Mouse (Mus musculus) neural tube, embryonic 14.5 days (tissue): ENCODE measurements around the gene Fam89b. TPM values are rescaled to one million over a fixed set of nuclear protein-coding genes. Genes with fewer than 3 reads are reported as not detected.

Experiments used
- ATAC-seq: fragments of 200-750 bp; cut with Nextera tagmentation; 2 replicates; pipeline ENCODE4 v1.8.0; 2017; ENCODE audit warnings: low read depth, mild to moderate bottlenecking, moderate TSS enrichment, moderate library complexity
- H3K27ac ChIP-seq: fragments of 300-500 bp; sonication (generic); 2 replicates; pipeline ENCODE4 v1.5.1; 2014; ENCODE audit warnings: low read depth, mild to moderate bottlenecking, control low read depth, low read length, moderate library complexity, mixed read lengths
- H3K27me3 ChIP-seq: fragments of 300-500 bp; sonication (generic); 2 replicates; pipeline ENCODE4 v1.6.1; 2014; ENCODE audit warnings: low read length; ENCODE audit not compliant: control insufficient read depth, insufficient read depth
- H3K36me3 ChIP-seq: fragments of 300-500 bp; sonication (generic); 2 replicates; pipeline ENCODE4 v1.6.1; 2014; ENCODE audit warnings: low read length, mixed read lengths; ENCODE audit not compliant: control insufficient read depth, insufficient read depth
- H3K4me1 ChIP-seq: fragments of 300-500 bp; sonication (generic); 2 replicates; pipeline ENCODE4 v1.6.1; 2014; ENCODE audit warnings: low read length; ENCODE audit not compliant: control insufficient read depth, insufficient read depth
- H3K4me2 ChIP-seq: fragments of 300-500 bp; sonication (generic); 2 replicates; pipeline ENCODE4 v1.6.1; 2014; ENCODE audit warnings: mild to moderate bottlenecking, low read depth, low read length, control low read depth
- H3K4me3 ChIP-seq: fragments of 300-500 bp; sonication (generic); 2 replicates; pipeline ENCODE4 v1.5.1; 2014; ENCODE audit warnings: low read depth, low read length, control low read depth, mixed read lengths
- H3K9ac ChIP-seq: fragments of 300-500 bp; sonication (generic); replicated peaks from 2 replicates; pipeline ENCODE4 v1.6.1; 2014; ENCODE audit warnings: low read depth, mild to moderate bottlenecking, control low read depth, low read length, mixed read lengths
- H3K9me3 ChIP-seq: fragments of 300-500 bp; sonication (generic); 2 replicates; pipeline ENCODE4 v1.6.1; 2016; ENCODE audit warnings: low read length; ENCODE audit not compliant: control insufficient read depth
- WGBS: fragments of 180-500 bp; shearing (Covaris S2); extraction: QIAGEN DNeasy Blood & Tissue Kit; methylation state at CpG from one replicate; pipeline ENCODE4 v1.1.7; 2014; 5-methylcytosine and 5-hydroxymethylcytosine counted together
- polyA plus RNA-seq: library from polyadenylated mRNA; unstranded; fragments of >200 nt; fragmentation: Nextera tagmentation; extraction: Ambion mirVana; gene quantifications from 2 replicates; pipeline ENCODE4 v1.2.1, GENCODE M21; 2014

Fam89b gene
- polyA plus RNA-seq, 1 experiment from 2014 or later: 145 TPM

GRCm38 (mm10) chr19:5756991-5757636, 27.7 kb upstream of the Fam89b start:
- peak overlapping the region; percentile 16; the same call in 1 of the 2 replicates for H3K9ac ChIP-seq
- H3K27ac ChIP-seq: no peak overlapping the region
- 10% methylated on average over 36 of the region's 36 CpGs for WGBS
- H3K36me3 ChIP-seq: peaks cover 43% of the 10 kb centered on the region
- peak overlapping the region; percentile 24; the same call in 1 of the 2 replicates for H3K4me2 ChIP-seq
- H3K27me3 ChIP-seq: peaks cover 24% of the 10 kb centered on the region
- peaks cover 3% of the 10 kb centered on the region for H3K4me1 ChIP-seq
- ATAC-seq: peak; percentile 25; the same call in 1 of the 2 replicates
- H3K4me3 ChIP-seq: no peak overlapping the region
- no peaks in the 10 kb centered on the region for H3K9me3 ChIP-seq

DNA sequence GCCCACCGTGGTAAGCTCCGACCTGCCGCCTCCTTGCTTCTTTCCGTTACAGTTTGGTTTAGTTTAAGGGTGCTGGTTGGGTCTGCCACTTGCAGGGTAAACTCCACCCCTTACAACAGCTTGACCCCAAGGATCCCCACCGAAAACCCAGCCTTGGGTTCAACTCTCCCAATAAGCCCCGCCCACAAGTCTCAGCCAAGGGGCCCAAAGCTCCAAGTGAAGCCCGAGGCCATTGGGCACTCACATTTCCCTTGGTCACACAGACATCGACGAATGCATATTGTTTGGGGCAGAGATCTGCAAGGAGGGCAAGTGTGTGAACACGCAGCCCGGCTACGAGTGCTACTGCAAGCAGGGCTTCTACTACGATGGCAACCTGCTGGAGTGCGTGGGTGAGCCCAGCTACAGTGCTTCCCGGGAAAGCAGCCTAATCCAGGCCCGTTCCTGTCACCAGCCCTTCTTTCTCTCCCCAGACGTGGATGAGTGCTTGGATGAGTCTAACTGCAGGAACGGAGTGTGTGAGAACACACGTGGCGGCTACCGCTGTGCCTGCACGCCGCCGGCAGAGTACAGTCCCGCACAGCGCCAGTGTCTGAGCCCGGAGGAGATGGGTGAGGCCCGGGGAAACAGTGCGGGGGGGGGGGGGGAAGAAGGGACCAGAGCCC, 27.0 kb upstream of the Fam89b start:
- Histone ChIP-seq H3K9ac (no peak overlapping the region), H3K4me1 (peaks cover 3% of the 10 kb centered on the region), H3K4me2 (no peak overlapping the region; the same call in 1 of the 2 replicates), H3K27me3 (peaks cover 25% of the 10 kb centered on the region), H3K4me3 (no peak overlapping the region), H3K27ac (no peak overlapping the region), H3K36me3 (peaks cover 40% of the 10 kb centered on the region), H3K9me3 (no peaks in the 10 kb centered on the region)
- ATAC-seq: peak; percentile 65; the same call in 1 of the 2 replicates
- 10% methylated on average over 27 of the region's 29 CpGs for WGBS

GRCm38 (mm10) chr19:5751742-5752141, 22.3 kb upstream of the Fam89b start:
- ATAC-seq: no peak
- no peaks in the 10 kb centered on the region for H3K36me3 ChIP-seq
- WGBS: 7% methylated on average over 18 of the region's 20 CpGs
- H3K4me3 ChIP-seq: no peak overlapping the region
- H3K4me1 ChIP-seq: no peaks in the 10 kb centered on the region; the same call in 1 of the 2 replicates
- H3K4me2 ChIP-seq: no peak overlapping the region
- H3K9me3 ChIP-seq: no peaks in the 10 kb centered on the region
- peaks cover 28% of the 10 kb centered on the region for H3K27me3 ChIP-seq
- H3K27ac ChIP-seq: no peak overlapping the region
- no peak overlapping the region for H3K9ac ChIP-seq

DNA sequence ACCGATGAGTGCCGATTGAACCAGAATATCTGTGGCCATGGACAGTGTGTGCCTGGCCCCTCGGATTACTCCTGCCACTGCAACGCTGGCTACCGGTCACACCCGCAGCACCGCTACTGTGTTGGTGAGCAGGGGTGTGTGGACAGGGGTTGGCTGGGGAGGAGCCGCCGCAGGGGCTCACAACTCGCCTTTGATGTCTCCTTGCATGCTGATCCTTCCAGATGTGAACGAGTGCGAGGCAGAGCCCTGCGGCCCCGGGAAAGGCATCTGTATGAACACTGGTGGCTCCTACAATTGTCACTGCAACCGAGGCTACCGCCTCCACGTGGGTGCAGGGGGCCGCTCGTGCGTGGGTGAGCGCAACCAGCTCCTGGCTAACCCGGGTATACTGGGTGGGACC, 21.5 kb upstream of the Fam89b start:
- H3K9ac ChIP-seq: peak overlapping the region; percentile 18; the same call in 1 of the 2 replicates
- no peak overlapping the region for H3K4me2 ChIP-seq
- 6% methylated on average over 22 of the region's 22 CpGs for WGBS
- no peak overlapping the region for H3K27ac ChIP-seq
- ATAC-seq: no peak
- peaks cover 3% of the 10 kb centered on the region; the same call in 1 of the 2 replicates for H3K4me1 ChIP-seq
- H3K9me3 ChIP-seq: no peaks in the 10 kb centered on the region
- no peaks in the 10 kb centered on the region for H3K36me3 ChIP-seq
- peaks cover 28% of the 10 kb centered on the region for H3K27me3 ChIP-seq
- no peak overlapping the region for H3K4me3 ChIP-seq

DNA sequence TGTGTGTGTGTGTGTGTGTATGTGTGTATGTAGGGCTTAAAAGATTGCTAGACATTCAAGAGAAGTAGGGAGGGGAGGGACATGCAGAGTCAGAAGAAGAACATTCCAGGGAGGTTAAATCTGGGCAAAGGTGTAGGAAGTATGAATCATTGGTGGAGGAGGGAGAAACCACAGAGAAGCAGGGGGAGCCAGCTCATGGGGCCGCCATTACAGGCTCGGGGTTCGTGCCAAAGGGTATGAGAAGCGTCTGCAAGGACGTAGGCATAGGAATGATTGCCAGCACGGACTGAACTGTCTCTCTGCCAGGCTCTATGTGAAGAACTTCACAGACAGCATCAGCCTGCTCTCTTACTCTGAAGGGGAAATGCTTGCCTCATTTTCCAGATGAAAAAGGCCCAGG, 20.0 kb upstream of the Fam89b start:
- peaks cover 37% of the 10 kb centered on the region for H3K27me3 ChIP-seq
- no peak for ATAC-seq
- no peak overlapping the region for H3K9ac ChIP-seq
- H3K4me2 ChIP-seq: no peak overlapping the region
- H3K4me3 ChIP-seq: no peak overlapping the region
- no peaks in the 10 kb centered on the region for H3K36me3 ChIP-seq
- 80% methylated on average over 6 of the region's 6 CpGs for WGBS
- H3K4me1 ChIP-seq: peaks cover 10% of the 10 kb centered on the region; the same call in 1 of the 2 replicates
- no peak overlapping the region for H3K27ac ChIP-seq
- no peaks in the 10 kb centered on the region for H3K9me3 ChIP-seq

DNA sequence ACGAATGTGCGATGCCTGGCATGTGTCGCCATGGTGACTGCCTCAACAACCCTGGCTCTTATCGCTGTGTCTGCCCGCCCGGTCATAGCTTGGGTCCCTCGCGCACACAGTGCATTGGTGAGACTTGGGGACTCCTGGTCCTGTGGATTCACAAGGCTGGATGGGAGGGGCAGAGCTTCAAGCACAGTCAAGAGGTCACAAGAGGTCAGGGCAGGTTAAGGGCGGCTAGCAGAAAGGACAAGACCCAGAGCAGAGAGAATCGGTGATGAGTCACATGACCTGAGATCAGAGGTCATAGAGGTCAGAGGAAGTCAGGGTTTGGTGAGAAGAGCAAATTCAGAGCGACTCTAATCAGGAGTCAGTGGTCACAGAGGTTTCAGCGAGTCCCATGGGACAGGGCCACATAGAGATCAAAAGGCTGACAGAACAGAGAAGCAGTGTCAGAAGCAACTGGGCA, 17.5 kb upstream of the Fam89b start:
- peaks cover 36% of the 10 kb centered on the region for H3K27me3 ChIP-seq
- 21% methylated on average over 12 of the region's 12 CpGs for WGBS
- no peak overlapping the region for H3K4me2 ChIP-seq
- no peak overlapping the region for H3K27ac ChIP-seq
- H3K4me3 ChIP-seq: no peak overlapping the region
- H3K4me1 ChIP-seq: peaks cover 12% of the 10 kb centered on the region; the same call in 1 of the 2 replicates
- no peaks in the 10 kb centered on the region for H3K9me3 ChIP-seq
- no peaks in the 10 kb centered on the region for H3K36me3 ChIP-seq
- no peak overlapping the region for H3K9ac ChIP-seq
- ATAC-seq: no peak; the same call in 1 of the 2 replicates

DNA sequence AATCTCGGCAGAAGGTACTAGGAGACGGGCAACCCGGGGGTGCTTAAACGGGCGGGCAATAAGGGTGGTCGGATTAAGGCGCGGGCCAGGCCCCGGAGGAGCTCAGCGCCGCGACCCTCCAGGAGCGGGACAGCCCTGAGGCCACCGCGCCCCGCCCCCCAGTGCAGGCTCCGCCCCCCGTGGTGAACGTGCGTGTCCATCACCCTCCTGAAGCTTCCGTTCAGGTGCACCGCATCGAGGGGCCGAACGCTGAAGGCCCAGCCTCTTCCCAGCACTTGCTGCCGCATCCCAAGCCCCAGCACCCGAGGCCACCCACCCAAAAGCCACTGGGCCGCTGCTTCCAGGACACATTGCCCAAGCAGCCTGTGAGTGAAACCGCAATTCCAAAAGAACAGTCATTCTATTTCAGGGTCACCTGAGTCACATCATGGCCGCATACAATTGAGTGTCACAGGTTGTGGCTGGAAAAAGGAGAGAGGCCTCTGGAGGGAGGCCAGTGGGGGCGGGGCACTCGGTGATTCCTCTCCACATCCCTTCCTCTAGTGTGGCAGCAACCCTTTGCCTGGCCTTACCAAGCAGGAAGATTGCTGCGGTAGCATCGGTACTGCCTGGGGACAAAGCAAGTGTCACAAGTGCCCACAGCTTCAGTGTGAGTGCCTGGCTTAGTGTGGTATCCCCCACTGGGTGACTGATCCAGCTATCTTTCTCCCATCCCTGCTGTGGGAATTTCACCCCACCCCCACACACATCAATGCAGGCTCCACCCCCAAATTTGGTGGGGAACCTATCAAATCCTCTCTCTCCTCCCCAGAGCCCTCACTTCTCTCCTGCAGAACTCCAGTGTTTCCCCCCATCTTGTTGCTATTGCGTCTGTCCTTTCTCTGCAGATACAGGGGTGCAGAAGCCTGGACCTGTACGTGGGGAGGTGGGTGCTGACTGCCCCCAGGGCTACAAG, 16.6 kb upstream of the Fam89b start:
- H3K36me3 ChIP-seq: no peaks in the 10 kb centered on the region
- WGBS: 6% methylated on average over 31 of the region's 36 CpGs
- H3K4me3 ChIP-seq: peak overlapping the region; percentile 15; the same call in 1 of the 2 replicates
- H3K4me1 ChIP-seq: peaks cover 19% of the 10 kb centered on the region; the same call in 1 of the 2 replicates
- no peaks in the 10 kb centered on the region for H3K9me3 ChIP-seq
- no peak overlapping the region for H3K27ac ChIP-seq
- no peak for ATAC-seq
- H3K9ac ChIP-seq: peak overlapping the region; percentile 46
- H3K4me2 ChIP-seq: peak overlapping the region; percentile 42
- H3K27me3 ChIP-seq: peaks cover 31% of the 10 kb centered on the region

- H3K9ac ChIP-seq: no peak overlapping the region
- 45% methylated on average over 5 of the region's 5 CpGs for WGBS
- peaks cover 17% of the 10 kb centered on the region for H3K27me3 ChIP-seq
- no peak overlapping the region for H3K27ac ChIP-seq
- no peak for ATAC-seq
- H3K36me3 ChIP-seq: no peaks in the 10 kb centered on the region
- H3K4me1 ChIP-seq: peaks cover 24% of the 10 kb centered on the region; the same call in 1 of the 2 replicates
- H3K4me3 ChIP-seq: no peak overlapping the region
- peak overlapping the region; percentile 3; the same call in 1 of the 2 replicates for H3K4me2 ChIP-seq
- no peaks in the 10 kb centered on the region for H3K9me3 ChIP-seq
Measured at GRCm38 (mm10) chr19:5743576-5743975, 14.1 kb upstream of the Fam89b start.
